ENCODE assay signal across 22 mouse cellular contexts in the genomic region with DNA sequence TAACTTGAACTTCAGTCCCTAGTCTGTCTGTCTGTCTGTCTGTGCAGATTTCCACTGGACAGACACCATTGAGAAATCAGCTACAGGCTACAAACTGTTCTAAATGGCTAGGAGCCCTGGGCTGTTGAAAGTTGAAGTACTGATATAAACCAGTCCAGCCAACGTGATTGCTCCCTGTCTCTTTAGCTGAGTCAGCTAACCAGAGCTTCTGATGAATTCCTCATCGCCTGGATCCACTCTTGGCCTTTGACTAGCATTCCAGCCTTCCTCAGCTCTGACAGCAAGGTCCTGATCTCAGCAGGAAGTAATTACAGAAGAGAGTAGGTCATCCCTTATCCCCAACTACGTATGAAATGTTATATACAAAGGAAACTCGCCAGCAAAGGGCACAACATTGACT. TPM values are rescaled to one million over a fixed set of nuclear protein-coding genes. Genes with fewer than 3 reads are reported as not detected.
DNase-seq lines count a peak whose midpoint lies in the region; ATAC-seq and TF ChIP-seq lines count a peak whose summit lies in the region.
"Had no signal": no experiment of that assay in that cellular context is flagged by ENCODE, and none has a peak within 500 bp of the region (broad histone marks: within the 10 kb centered on the region; RNA-seq: fewer than 3 reads in every experiment).

No protein-coding gene starts in this region.

- H3K4me3 ChIP-seq in kidney, adult 2 months (ENCODE audit: insufficient read depth, low read depth, low read length), result no peak overlapping the region
- H3K4me3 ChIP-seq in kidney, embryonic 14.5 days (ENCODE audit: low read length), result no peak overlapping the region
- H3K4me3 ChIP-seq in embryonic facial prominence, embryonic 10.5 days, result no peak overlapping the region
- H3K4me3 ChIP-seq: embryonic facial prominence, embryonic 12.5 days; forebrain, embryonic 13.5 days; forebrain, embryonic 15.5 days had no signal

- H3K4me1 ChIP-seq in kidney, adult 2 months (ENCODE audit: control insufficient read depth, insufficient read depth, low read length), result no peaks in the 10 kb centered on the region
- no peaks in the 10 kb centered on the region for H3K4me1 ChIP-seq in kidney, embryonic 14.5 days (ENCODE audit: control insufficient read depth, insufficient read depth, low read length)
- H3K4me1 ChIP-seq in embryonic facial prominence, embryonic 10.5 days, result peaks cover 12% of the 10 kb centered on the region
- H3K4me1 ChIP-seq: embryonic facial prominence, embryonic 12.5 days; forebrain, embryonic 13.5 days; forebrain, embryonic 15.5 days had no signal

- H3K4me2 ChIP-seq in kidney, embryonic 14.5 days (replicated peaks; ENCODE audit: low read depth, low read length), result no peak overlapping the region
- H3K4me2 ChIP-seq: embryonic facial prominence, embryonic 12.5 days; forebrain, embryonic 13.5 days; forebrain, embryonic 15.5 days had no signal

- peaks cover 3% of the 10 kb centered on the region; the same call in 1 of the 2 replicates for H3K9me3 ChIP-seq in kidney, embryonic 14.5 days (ENCODE audit: control insufficient read depth, low read length)
- 0 out of 2 replicates have a peak, but pooled peaks cover 7% of the 10 kb centered on the region for H3K9me3 ChIP-seq in embryonic facial prominence, embryonic 10.5 days
- H3K9me3 ChIP-seq: embryonic facial prominence, embryonic 12.5 days; forebrain, embryonic 15.5 days; G1E had no signal

- WGBS in kidney, adult 2 months, result 40% methylated on average over 4 of the region's 4 CpGs
- WGBS in kidney, embryonic 14.5 days, result 67% methylated on average over 4 of the region's 4 CpGs
- WGBS in embryonic facial prominence, embryonic 10.5 days, result 57% methylated on average over 4 of the region's 4 CpGs

- no peak for ATAC-seq in kidney, embryonic 14.5 days (ENCODE audit: low FRiP score, low TSS enrichment)
- ATAC-seq: forebrain, embryonic 13.5 days; forebrain, embryonic 15.5 days; forebrain, postnatal 0 days had no signal

- no peak for TF ChIP-seq CTCF in kidney, adult 2 months (conservative IDR thresholded peaks at IDR 0.05; ENCODE audit: insufficient read depth, insufficient read length, low read depth, low read length)

- no peaks in the 10 kb centered on the region for H3K27me3 ChIP-seq in kidney, adult 2 months (replicated peaks; ENCODE audit: control insufficient read depth, insufficient read depth, low read length)
- no peaks in the 10 kb centered on the region for H3K27me3 ChIP-seq in kidney, embryonic 14.5 days (ENCODE audit: control insufficient read depth, insufficient read depth, low read length)
- no peaks in the 10 kb centered on the region for H3K27me3 ChIP-seq in embryonic facial prominence, embryonic 10.5 days (replicated peaks; ENCODE audit: low read depth, poor library complexity, severe bottlenecking)
- H3K27me3 ChIP-seq: embryonic facial prominence, embryonic 12.5 days; forebrain, embryonic 13.5 days; forebrain, embryonic 15.5 days had no signal

- H3K9ac ChIP-seq in kidney, embryonic 14.5 days (ENCODE audit: low read depth, low read length), result no peak overlapping the region
- H3K9ac ChIP-seq: embryonic facial prominence, embryonic 12.5 days; forebrain, embryonic 13.5 days; forebrain, embryonic 15.5 days; forebrain, postnatal 0 days had no signal

- no peaks in the 10 kb centered on the region for H3K36me3 ChIP-seq in kidney, adult 2 months (ENCODE audit: control insufficient read depth, insufficient read depth, low read length)
- no peaks in the 10 kb centered on the region for H3K36me3 ChIP-seq in kidney, embryonic 14.5 days (ENCODE audit: control insufficient read depth, insufficient read depth, low read length)
- H3K36me3 ChIP-seq in embryonic facial prominence, embryonic 10.5 days (replicated peaks), result no peaks in the 10 kb centered on the region
- H3K36me3 ChIP-seq: embryonic facial prominence, embryonic 12.5 days; forebrain, embryonic 15.5 days; G1E had no signal

- no peak overlapping the region for H3K27ac ChIP-seq in kidney, adult 2 months (ENCODE audit: insufficient read depth, low read depth, low read length)
- H3K27ac ChIP-seq in kidney, embryonic 14.5 days (ENCODE audit: low read depth, low read length), result no peak overlapping the region
- H3K27ac ChIP-seq in embryonic facial prominence, embryonic 10.5 days (replicated peaks), result no peak overlapping the region
- H3K27ac ChIP-seq: embryonic facial prominence, embryonic 12.5 days; forebrain, embryonic 13.5 days; forebrain, embryonic 15.5 days had no signal

- DNase-seq in kidney, adult 2 months, result peak; percentile 22
- DNase-seq in 3T3-L1 (ENCODE audit: low read depth, low spot score), result peak; percentile 45
- DNase-seq in Muller cell, postnatal 12 days (ENCODE audit: inconsistent ontology term), result peak; percentile 60
- peak; percentile 42 for DNase-seq in yolk sac, embryonic 10.5 days (ENCODE audit: low spot score)
- DNase-seq in embryonic facial prominence, embryonic 10.5 days (ENCODE audit: low spot score), result no peak
- DNase-seq in right cerebral cortex, postnatal 14 days, result no peak
- DNase-seq: adrenal gland, adult 2 months; adrenal gland, postnatal 10 days; adrenal gland, postnatal 25 days; cerebellum, adult 11 months; cerebellum, adult 18-20 months; cerebellum, adult 8-10 months; cerebellum, adult 9-11 months; cerebellum, postnatal 14 days; cerebellum, postnatal 36 days; embryo, embryonic 11 days; forebrain, postnatal 0 days had no signal

- TF ChIP-seq POLR2A in kidney, adult 2 months (IDR thresholded peaks at IDR 0.05; ENCODE audit: low read depth, low read length), result no peak

RNA-seq across cellular contexts. Expression of gene Hmgn2, which starts 21.7 kb away (rescaled TPM):
- 12.2 and 21.9 TPM in 2 replicates for polyA plus RNA-seq in kidney, adult 2 months (2012; rRNA removed)
- 3,172 and 3,245 TPM in 2 replicates for polyA plus RNA-seq in kidney, embryonic 14.5 days (2014; fragmentation: Nextera tagmentation; extraction: Ambion mirVana)
- 2,976 and 3,167 TPM in 2 replicates for polyA plus RNA-seq in embryonic facial prominence, embryonic 10.5 days (2016; fragmentation: Nextera tagmentation; extraction: Ambion mirVana)

RNA-seq across cellular contexts. Expression of gene Dhdds, which starts 54.0 kb away (rescaled TPM):
- 32.0 and 37.0 TPM in 2 replicates for polyA plus RNA-seq in kidney, adult 2 months (2012; rRNA removed)
- polyA plus RNA-seq in kidney, embryonic 14.5 days (2014; fragmentation: Nextera tagmentation; extraction: Ambion mirVana), result 42.2 and 42.9 TPM in 2 replicates
- 41.2 and 42.1 TPM in 2 replicates for polyA plus RNA-seq in embryonic facial prominence, embryonic 10.5 days (2016; fragmentation: Nextera tagmentation; extraction: Ambion mirVana)

RNA-seq across cellular contexts. Expression of gene Rps6ka1, which starts 59.1 kb away (rescaled TPM):
- polyA plus RNA-seq in kidney, adult 2 months (2012; rRNA removed), result 29.4 and 30.9 TPM in 2 replicates
- polyA plus RNA-seq in kidney, embryonic 14.5 days (2014; fragmentation: Nextera tagmentation; extraction: Ambion mirVana), result 29.6 and 49.8 TPM in 2 replicates
- 46.6 and 47.6 TPM in 2 replicates for polyA plus RNA-seq in embryonic facial prominence, embryonic 10.5 days (2016; fragmentation: Nextera tagmentation; extraction: Ambion mirVana)

Comparison
In these comparisons a context has a peak if more than half of its experiments do, and no peak if none do; other contexts are left out.
1. RNA of gene Hmgn2, which starts 21.7 kb away (polyA plus RNA-seq): 3,172 to 3,245 TPM in kidney, embryonic 14.5 days and 2,976 to 3,167 TPM in embryonic facial prominence, embryonic 10.5 days; 12.2 to 21.9 TPM in kidney, adult 2 months; every median in the first group is over 100 times any median in the second.
2. DNase-seq: peak in kidney, adult 2 months (single experiment), 3T3-L1 (single experiment), Muller cell, postnatal 12 days (single experiment) and yolk sac, embryonic 10.5 days (single experiment); none in embryonic facial prominence, embryonic 10.5 days (single experiment) and right cerebral cortex, postnatal 14 days (single experiment).